Mouse (Mus musculus) G1E (cell line): ENCODE data around the gene Trip11.

Experiments
- CTCF ChIP-seq: IDR thresholded peaks from 2 replicates; pipeline ENCODE4 v1.5.1; 2012; ENCODE audit warnings: low read depth, low read length, inconsistent platforms, mixed read lengths
- POLR2AphosphoS5 ChIP-seq: IDR thresholded peaks from 2 replicates; pipeline ENCODE4 v1.6.1; 2012; ENCODE audit warnings: low read depth, low read length, inconsistent platforms; ENCODE audit not compliant: insufficient replicate concordance
- TAL1 ChIP-seq: conservative IDR thresholded peaks from 2 replicates; pipeline ENCODE4 v1.6.1; 2012; ENCODE audit warnings: low read depth, low read length, inconsistent platforms, mixed read lengths

- TF ChIP-seq CTCF (no peak), POLR2AphosphoS5 (no peak), TAL1 (no peak)
These were observed 15.4 kb upstream of the Trip11 start for GRCm38 (mm10) chr12:101928423-101928822.
